Mouse (Mus musculus): ENCODE results near the gene Canx.
"Not testable (repeated sequence)": the region's sequence is repeated elsewhere in the genome, so short reads cannot be mapped to it uniquely, and the experiment has no call there.

Gene Canx

DNA sequence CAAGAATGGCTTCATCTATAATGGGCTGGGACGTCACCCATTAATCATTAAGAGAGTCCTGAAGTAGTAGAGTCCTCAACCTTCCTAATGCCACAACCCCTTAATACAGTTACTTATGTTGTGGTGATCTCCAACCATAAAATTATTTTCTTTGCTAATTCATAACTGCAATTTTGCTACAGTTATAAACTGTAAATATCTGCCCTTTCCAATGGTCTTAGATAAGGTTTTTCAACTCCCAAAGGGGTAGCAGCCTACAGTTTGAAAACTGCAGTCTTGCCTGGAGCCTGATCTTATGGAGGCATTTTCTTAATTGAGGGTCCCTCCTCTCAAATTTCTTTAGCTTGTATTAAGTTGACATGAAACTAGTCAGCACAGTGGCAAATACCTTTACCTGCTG is 3.9 kb upstream of the Canx start:
- no peak for DNase-seq

DNA sequence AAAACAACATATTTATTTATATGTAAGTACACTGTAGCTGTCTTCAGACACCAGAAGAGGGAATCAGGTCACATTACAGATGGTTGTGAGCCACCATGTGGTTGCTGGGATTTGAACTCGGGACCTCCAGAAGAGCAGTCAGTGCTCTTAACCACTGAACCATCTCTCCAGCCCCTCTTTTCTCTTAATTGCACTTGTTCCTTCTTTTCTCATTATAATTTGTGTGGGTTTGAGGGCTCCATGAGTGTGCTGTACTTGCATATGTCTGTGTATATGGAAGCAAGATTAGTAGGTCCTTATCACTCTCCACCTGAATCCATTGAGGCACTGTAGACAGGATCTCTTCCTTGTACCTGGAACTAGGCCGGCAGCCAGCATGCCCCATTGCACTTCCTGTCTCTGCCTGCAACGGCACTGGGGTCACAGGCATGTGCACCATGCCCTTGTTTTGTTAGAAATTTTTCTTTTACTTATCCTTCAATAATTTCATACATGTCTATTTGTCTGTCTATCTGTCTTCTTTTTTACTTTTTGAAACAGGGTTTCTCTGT is 2.7 kb upstream of the Canx start:
- DNase-seq = no peak

DNA sequence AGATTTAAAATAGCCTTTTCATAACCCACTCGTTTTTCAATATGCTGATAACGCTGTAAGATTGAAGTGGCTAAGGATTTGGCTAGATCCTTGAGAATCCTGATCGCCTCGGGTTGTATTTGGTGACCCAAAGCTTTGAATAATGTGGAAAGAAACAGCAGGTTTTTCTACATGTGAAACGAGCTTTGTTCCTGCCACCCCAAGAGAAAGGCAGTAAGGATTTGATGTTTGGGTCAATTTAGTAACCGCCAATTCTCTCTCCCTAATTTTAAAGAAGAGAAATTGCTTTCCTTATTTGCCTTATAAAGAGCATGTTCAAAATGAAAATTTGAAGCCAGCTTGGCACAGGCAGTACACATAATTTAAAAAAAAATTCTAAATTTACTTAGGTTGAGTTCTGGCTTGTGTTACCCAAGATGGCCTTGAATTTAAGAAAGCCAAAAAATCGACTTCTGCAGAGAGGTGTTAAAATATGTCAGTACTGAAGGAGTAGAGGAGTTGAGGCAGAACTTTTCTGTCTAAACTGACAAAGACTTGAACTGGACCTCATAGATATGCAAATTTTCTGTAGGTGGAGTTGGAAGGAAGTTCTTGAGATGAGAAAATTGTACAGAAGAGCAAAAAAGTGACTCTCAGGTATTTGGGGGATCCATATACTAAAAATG is 961 bp upstream of the Canx start:
- DNase-seq = no peak

DNA sequence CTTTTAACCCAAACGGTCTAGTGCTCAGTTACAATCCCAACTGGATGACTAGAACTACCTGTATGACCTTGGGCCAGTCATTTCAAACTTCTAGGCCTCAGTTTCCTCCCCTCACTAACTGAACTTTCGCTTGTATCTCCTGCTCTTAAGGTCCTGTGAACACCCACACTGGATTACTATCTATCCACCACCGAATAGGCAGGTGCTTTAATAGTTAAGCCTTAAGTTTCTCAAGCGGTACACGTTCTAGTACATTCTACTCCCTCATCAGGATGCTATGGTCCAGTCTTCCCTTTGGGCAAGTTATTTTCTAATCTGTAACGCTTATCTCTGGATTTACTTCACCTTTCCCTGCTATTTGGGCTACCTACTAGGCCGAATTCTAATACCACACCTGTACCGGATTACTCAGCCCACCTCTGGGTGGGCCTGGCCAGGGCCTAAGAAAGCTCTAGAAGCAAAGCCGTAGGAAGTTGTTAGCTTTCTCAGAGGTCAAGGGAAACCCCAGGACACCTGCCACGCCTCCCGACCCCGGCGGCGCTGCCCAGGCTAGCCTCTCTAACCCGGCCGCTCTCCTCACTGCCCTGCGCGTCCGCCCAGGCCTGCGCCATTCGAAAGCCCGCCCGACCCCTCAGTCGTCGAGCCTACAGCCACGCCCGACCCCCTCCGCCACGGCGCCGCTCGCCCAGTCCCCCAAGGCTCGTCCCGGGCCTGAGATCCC is 562 bp downstream of the Canx start:
- DNase-seq = peak; percentile 56 to 71

DNA sequence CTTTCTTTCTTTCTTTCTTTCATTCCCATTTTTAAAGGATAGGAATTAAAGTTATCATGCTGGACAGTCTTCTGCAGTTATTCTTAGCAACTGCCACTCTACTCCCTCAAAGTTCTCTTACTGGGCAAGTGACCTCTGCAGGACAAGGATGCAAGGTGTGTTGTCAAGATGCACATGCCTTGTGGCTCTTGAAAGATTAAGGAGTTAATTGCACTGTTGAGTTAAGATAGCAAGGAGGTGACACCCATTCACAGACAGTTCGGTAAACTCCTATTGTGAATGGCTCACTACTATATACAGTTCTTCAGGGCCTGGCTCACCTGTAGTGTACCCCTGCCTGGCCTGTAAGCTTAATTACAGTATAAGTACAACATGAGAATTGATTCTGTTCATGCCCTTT is 1.6 kb downstream of the Canx start:
- no peak for DNase-seq

DNA sequence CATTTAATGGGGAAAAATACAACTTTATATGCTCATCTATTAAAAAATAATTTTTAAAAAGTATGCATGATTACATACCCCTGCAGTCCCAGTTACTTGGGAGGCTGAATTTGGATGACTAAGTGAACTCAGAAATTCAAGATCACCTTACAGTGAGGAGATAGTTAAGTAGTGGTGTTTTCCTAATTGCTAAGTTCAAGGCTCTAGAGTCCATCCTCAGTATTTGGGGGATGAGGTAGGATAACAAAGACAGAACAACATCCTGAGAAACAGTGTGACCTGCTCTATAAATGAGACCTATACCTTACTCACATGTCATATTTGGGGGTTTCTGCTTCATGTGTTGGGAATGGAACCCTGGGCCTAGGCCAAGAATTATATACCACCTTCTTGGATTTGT is 3.1 kb downstream of the Canx start:
- no peak for DNase-seq

DNA sequence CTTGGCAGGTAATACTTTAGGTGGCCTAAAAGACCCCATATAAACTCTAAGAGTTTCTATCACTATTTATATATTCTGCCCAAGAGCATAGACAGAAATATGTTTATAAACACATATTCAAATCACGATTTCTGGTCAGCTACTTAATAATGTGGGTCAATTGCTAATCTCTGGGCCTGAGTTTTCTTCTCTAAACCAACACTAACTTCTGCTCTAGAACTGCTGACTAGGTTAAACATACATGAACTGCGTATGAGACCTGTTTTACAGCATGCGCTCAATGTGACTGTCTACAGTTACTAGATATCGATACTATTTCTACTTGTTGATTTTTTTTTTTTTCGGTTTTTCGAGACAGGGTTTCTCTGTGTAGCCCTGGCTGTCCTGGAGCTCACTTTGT is 4.2 kb downstream of the Canx start:
- no peak for DNase-seq

DNA sequence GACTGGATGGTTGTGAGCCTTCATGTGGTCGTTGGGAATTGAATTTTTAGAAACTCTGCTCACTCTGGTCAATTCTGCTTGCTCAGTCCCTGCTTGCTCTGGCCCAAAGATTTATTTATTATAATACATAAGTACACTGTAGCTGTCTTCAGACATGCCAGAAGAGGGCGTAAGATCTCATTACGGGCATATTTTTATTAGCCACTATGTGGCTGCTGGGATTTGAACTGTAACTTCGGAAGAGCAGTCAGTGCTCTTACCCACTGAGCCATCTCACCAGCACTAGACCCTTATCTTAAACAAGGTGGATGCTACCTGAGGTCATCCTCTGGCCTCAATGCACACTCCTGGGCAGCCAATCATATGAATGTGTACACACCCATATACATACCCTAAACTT is 6.1 kb downstream of the Canx start:
- not testable (repeated sequence) for DNase-seq

DNA sequence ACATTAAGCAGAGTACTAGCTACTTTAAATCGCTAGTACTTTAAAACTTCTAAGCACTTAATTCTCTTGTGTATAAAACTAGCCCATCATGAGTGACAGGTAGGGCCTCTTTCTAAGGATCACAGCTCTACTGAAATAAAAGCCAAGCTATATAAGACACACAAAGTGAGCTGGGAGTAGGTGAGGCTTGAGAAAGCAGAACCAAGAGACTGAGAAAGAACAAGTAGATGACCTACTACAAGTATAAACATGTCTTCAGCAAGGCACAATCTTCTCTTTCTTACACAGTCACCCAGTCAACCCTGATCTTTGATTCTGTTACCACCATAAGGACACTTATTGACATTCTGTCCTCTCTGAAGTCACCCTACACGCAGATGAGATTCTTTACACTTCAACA is 12.7 kb downstream of the Canx start:
- no peak for DNase-seq

DNA sequence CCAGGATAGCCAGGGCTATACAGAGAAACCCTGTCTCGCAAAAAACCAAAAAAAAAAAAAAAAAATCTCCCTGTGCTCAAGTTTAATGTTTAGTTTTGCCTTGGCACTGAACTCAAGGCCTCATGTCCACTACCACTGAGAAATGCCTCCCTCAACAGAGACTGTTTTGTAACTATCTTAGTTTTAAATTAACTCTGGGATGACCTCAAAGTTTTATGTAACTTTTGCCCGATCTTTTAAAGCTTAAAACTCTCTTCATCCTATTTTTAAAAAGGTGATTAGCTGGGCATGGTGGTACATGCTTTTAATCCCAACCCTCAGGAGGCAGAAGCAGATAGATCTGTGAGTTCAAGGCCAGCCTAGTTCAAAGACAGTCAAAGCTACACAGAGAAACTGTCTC is 22.1 kb downstream of the Canx start:
- DNase-seq = peak in 1 of 2 experiments; percentile 73

DNA sequence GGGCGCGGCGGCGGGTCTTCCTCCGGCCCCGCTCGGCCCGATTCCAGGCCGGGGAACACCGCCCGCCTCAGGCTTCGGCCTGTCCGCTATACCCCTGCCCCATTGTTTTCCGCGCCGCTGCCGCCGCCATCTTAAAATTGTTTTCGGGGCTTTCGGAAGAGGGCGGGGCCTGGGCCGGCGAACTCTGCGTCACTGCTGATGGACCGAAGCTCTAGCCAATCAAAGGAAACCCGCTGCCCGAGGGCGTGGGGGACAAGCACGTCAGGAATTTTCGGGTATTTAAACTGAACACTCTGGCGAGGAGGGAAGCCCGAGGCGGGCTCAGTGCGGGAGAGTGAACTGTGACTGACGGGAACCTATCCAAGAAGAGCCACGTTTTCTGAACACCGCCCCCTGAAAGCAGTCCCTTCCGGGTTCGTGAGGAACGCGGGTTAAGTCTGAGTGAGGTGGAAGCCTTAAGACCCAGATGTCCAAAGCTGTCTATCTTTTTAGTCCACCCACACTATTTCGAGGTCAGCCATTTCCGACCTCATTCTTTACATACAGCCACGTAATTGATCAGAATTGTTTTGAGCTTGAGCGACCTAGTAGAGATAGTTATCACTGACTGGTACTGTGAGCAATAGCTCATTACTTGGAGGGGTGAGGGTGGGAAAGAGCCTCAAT is 33.1 kb downstream of the Canx start, which contains the start of gene Maml1:
Maml1 (minus strand) TSS at position 122 of the 666 bp plus-strand sequence.
- DNase-seq = peak; percentile 98 to 99

DNA sequence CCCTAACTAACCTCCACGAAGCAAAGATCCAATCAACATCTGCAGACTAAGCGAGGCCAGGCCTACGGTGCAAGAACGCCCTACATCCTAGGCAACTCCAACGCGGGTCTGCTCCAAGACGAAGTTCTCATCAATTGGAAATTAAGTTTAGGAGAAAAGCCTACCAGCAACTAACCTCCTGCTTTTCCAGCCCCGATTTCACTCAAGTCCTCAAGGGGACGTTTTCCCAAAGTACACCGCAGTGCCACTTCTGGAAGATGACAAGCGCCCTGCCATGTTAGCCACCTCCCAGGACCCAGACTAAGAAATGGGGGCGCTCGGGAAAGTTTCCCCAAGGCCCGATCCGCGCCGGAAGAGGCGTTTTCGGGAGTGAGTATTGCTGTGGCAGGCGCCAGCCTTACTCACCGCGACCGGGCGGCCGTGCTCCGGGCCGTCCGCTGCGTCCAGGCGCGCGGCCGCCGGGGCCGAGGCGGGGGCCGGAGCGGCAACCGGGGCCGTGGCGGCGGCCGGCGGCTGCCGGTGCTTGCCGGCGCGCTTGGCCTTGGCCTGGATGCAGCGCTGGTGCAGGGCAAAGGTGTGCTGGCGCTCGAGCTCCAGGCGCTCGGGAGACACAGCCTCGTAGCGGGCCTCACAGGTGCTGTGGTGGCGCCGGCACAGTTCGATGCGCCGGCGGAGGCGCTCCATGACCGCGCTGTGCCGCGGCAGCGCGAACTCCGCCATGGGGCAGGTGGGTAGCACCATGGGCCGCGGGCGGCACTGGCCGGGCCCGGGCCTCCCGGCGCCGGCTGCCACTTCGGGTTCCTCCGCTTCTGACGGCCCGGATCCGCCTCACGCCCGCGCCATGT is 33.9 kb downstream of the Canx start:
- DNase-seq = peak; percentile 30 to 65

DNA sequence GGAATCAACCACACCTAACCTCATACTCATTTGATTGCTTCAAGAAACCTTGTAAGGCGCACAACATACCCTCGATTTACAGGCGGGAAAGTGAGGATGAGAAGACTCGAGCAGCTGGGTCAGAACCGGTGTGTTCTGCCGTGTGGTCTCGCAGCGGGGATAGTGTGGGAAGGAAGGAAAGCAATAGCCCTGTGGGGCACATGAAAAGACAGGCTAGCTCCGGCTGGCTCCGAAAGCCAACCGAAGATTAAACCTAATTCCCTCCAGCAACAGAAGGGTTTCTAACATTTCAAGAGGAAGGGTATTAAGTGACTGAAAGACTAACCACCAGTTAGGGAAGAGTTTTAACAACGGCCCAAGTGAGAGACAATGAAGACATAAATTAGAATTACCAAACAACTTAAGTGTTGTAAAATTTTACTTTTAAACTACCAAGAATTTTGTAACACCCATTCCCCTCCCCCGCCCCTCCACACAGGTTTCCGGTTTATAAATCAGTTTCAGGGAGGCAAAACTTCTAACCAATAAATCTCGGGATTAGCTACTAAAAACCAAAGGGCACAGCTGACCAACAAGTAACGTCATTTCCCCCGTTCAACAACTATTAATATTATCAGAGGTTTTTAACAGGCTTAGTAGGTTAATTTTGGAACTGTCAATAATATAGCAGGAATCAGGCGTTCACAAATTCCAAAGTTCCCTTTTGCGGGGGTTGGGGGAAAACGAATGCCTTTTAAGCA is 34.8 kb downstream of the Canx start:
- peak; percentile 46 to 48 for DNase-seq

DNA sequence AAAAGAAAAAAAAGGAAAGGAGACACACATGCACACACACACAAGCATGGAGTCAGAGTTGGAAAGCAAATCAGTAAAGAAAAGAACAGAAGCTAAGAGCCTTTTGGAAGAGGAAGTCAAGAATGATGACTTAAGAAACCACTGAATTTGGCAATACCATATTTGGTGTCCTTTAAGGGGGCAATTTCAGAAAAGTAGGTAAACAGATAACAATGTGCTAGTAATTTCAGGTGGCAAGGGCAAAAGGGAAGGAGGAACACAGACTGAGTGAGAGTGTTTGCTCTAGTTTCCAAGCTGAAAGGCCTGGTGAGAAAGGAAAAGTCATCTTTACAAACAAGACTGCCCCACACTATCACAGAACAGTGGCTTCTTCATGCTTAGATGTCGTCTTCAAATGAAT is 39.0 kb downstream of the Canx start:
- DNase-seq = no peak

DNA sequence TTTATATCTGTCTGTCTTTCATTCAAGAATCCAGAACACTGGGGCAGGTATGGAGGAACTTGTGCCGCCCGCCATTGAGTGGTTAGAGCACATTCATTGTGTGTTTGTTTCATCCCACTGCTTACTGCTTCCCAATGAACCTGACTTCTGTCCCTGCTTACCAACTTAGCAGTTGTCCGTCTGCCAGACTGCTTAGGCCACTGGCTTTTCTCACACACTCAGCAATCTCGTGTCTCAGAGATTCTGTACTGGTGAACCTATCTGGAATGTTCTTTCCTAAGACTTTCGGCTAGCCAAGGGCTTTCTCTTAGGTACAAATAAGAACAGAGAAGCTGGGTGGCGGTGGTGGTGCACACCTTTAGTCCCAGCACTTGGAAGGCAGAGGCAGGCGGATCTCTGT is 39.8 kb downstream of the Canx start:
- peak; percentile 33 to 54 for DNase-seq

DNA sequence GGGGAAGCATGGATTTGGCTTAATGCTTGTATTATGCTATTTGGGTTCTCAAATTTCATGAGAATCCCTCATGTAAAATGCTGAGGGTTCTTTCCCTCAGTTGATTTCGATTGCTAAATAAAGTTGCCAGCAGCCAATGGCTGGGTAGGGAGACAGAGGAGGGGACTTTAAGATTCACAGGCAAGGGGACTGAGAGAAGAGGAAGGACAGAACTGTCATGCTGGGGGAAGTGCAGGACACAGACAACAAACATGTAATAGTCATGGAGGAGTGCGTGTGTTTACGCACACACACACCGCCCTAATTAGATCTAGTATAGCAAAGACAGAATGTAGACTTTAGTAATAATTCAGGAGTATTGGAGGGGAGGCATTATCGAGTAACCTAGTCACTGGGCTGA is 40.2 kb downstream of the Canx start:
- no peak for DNase-seq

DNA sequence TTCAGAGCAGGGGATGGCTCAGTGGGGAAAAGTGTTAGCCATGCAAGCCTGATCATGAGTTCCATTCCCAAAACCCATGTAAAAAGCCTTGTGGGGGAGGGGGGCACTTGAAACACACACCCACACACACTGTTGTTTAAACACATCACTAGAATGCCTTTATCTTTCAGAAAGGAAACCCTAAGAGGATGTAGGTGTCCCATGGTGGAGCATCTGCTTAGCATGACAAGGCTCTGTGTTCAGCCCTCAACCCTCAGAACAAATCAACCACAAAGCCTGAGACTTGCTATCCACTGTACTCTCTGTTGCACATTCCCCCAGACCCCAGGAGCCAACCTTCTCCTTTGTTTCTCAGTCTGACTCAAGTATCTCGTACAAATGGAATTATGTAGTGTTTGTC is 45.4 kb downstream of the Canx start:
- no peak for DNase-seq

DNA sequence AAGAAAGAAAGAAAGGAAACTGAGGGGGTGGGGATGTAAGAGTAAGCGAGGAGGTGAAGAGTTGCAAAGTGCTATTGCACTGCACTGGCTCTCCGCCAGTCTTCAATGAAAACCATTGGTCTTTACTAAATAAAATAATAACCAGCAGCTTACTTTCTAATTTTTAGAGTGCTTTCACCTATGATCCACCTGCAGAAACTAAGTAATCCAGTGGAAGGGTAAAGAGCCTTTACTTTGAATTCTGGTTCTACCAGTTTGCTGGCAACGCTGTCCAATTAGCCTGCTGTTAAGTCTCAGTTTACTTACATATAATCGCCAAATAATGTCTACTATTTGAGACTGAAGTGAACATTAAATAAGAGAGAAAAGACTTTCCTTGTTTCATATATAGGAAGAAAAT is 46.5 kb downstream of the Canx start:
- DNase-seq = no peak

DNA sequence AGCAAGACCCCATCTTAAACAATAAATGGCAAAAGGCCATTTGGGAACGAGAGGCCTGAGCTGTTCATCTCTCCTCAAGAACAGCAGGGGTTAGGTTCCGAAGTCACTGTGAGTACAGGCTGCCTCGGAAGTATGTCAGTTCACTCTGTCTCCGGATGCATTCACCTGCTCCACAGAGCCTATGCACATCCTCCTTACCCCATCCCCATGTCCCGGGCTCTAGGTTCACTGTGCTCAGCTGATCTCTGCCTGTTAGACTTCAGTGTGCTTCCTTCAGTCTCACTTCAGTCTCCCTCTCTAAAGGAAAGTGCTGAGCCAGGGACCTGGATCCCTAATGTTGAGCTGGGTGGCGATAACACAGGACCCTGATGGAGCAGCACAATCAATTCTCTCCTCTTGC is 47.8 kb downstream of the Canx start:
- DNase-seq = no peak

DNA sequence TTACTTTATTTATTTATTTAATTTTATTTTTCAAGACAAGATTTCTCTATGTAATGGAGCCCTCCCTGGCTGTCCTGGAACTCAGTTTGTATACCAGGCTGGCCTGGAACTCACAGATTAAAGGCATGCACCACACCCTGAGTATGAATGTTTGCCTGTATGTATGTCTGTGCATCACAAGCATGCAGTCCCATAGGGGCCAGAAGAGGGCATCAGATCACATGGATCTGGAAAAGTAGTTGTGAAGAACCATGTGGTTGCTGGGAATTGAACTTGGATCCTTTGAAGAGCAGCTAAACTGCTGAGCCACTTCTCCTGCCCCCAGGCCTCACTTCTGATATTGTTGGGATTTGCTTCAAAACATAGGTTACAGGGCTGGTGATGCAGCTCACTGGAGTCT is 48.4 kb downstream of the Canx start:
- DNase-seq = no peak

DNA sequence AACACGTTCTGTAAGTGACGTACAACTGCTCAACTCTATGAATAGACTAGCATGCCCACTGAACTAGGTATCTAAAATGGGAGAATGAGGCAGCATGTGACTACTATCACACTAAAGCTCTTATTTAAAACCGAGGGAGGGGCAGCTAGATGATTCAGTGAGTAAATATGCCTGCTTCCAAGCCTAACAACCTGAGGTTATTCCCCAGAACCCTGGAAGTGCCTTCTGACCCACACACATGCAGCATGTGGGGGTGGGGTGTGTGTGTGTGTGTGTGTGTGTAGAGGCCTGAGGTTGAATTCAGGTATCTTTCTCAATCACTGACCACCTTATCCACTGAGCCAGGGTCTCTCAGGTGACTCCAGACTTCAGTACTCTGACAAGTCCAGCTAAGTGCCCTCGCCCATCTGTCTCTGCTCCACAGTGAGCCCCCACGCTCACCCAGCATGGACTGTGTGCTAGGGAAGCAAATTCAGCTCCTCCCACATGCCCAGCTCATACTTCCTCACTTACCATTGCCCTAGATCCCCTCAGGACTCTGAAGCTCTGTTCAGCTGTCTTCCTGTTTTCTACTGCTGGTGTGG is 49.8 kb downstream of the Canx start:
- DNase-seq = no peak

DNA sequence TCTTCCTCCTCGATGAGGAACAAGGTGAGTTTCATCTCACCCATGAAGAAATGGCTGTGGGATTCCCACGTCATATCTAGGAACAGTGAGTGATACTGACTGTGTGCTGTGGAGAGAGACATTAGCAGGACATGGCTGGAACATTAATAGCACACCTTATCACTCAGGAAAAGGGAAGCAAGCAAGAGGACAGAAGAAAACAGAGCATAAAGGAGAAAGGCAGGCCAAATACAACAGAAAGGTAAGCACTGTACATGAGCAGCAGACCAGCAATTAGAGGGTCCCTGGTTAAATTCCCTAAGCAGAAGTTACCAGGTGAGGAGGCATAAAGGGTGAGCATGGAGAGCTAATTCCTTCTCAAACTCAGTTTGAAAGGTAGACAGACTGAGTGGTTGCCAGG is 50.4 kb downstream of the Canx start:
- no peak for DNase-seq

Data from kidney, postnatal 36 days (tissue).